8 mouse cellular contexts compared by ENCODE assay signal in genomic region chr2:69897618-69898575, GRCm38 (mm10). TPM values are rescaled to one million over a fixed set of nuclear protein-coding genes. Genes with fewer than 3 reads are reported as not detected.
DNase-seq lines count a peak whose midpoint lies in the region; ATAC-seq lines count a peak whose summit lies in the region.

No protein-coding gene starts in this region.

- peak; percentile 45 to 55 for DNase-seq in urinary bladder, adult 18-20 months (ENCODE audit: low spot score in 2 of 2)
- DNase-seq in urinary bladder, postnatal 10 days (ENCODE audit: low spot score), result no peak
- DNase-seq in embryonic facial prominence, embryonic 10.5 days (ENCODE audit: low spot score), result peak; percentile 69
- peak; percentile 98 for DNase-seq in heart, adult 11 months
- DNase-seq in kidney, adult 11 months, result peak; percentile 63
- peak; percentile 70 for DNase-seq in limb, embryonic 10.5 days (ENCODE audit: low spot score)
- peak; percentile 95 for DNase-seq in midbrain, embryonic 11.5 days (ENCODE audit: low spot score, missing footprints)
- DNase-seq in skeletal muscle tissue, adult 2 months (ENCODE audit: low read depth, low spot score), result peak; percentile 58

- H3K4me3 ChIP-seq in embryonic facial prominence, embryonic 10.5 days, result peak overlapping the region; percentile 98
- peak overlapping the region; percentile 98 for H3K4me3 ChIP-seq in limb, embryonic 10.5 days
- H3K4me3 ChIP-seq in midbrain, embryonic 11.5 days (ENCODE audit: low read depth, low read length), result peak overlapping the region; percentile 100

- under 1% methylated on average over 55 of the region's 55 CpGs for WGBS in embryonic facial prominence, embryonic 10.5 days
- 1% methylated on average over 55 of the region's 55 CpGs for WGBS in limb, embryonic 10.5 days
- under 1% methylated on average over 48 of the region's 55 CpGs for WGBS in midbrain, embryonic 11.5 days

- H3K27me3 ChIP-seq in embryonic facial prominence, embryonic 10.5 days (replicated peaks; ENCODE audit: low read depth, poor library complexity, severe bottlenecking), result no peaks in the 10 kb centered on the region
- no peaks in the 10 kb centered on the region for H3K27me3 ChIP-seq in limb, embryonic 10.5 days (ENCODE audit: low read depth, poor library complexity, severe bottlenecking)
- H3K27me3 ChIP-seq in midbrain, embryonic 11.5 days (ENCODE audit: control insufficient read depth, insufficient read depth, low read length), result no peaks in the 10 kb centered on the region

- H3K4me1 ChIP-seq in embryonic facial prominence, embryonic 10.5 days, result peaks cover 14% of the 10 kb centered on the region
- peaks cover 12% of the 10 kb centered on the region for H3K4me1 ChIP-seq in limb, embryonic 10.5 days
- H3K4me1 ChIP-seq in midbrain, embryonic 11.5 days (ENCODE audit: control insufficient read depth, insufficient read depth, low read length), result peaks cover 7% of the 10 kb centered on the region

- peak overlapping the region; percentile 95 for H3K4me2 ChIP-seq in midbrain, embryonic 11.5 days

- peak overlapping the region; percentile 98 for H3K27ac ChIP-seq in embryonic facial prominence, embryonic 10.5 days (replicated peaks)
- peak overlapping the region; percentile 98 for H3K27ac ChIP-seq in limb, embryonic 10.5 days
- H3K27ac ChIP-seq in midbrain, embryonic 11.5 days (ENCODE audit: low read depth, low read length), result peak overlapping the region; percentile 87

- H3K9ac ChIP-seq in midbrain, embryonic 11.5 days (ENCODE audit: low read length), result peak overlapping the region; percentile 99

- ATAC-seq in midbrain, embryonic 11.5 days (ENCODE audit: low FRiP score), result peak; percentile 67

- peaks cover 20% of the 10 kb centered on the region for H3K36me3 ChIP-seq in embryonic facial prominence, embryonic 10.5 days (replicated peaks)
- peaks cover 22% of the 10 kb centered on the region for H3K36me3 ChIP-seq in limb, embryonic 10.5 days
- H3K36me3 ChIP-seq in midbrain, embryonic 11.5 days (ENCODE audit: control insufficient read depth, insufficient read depth, low read length), result no peaks in the 10 kb centered on the region

- H3K9me3 ChIP-seq in embryonic facial prominence, embryonic 10.5 days, result no peaks in the 10 kb centered on the region
- no peaks in the 10 kb centered on the region for H3K9me3 ChIP-seq in limb, embryonic 10.5 days (replicated peaks)
- H3K9me3 ChIP-seq in midbrain, embryonic 11.5 days (ENCODE audit: control insufficient read depth, low read length), result no peaks in the 10 kb centered on the region

RNA-seq across cellular contexts. Expression of gene Ubr3, which starts 0.9 kb away (rescaled TPM):
- 13.9 and 14.6 TPM in 2 replicates for polyA plus RNA-seq in embryonic facial prominence, embryonic 10.5 days (2016; fragmentation: Nextera tagmentation; extraction: Ambion mirVana)
- 13.6 and 13.8 TPM in 2 replicates for polyA plus RNA-seq in limb, embryonic 10.5 days (2016; fragmentation: Nextera tagmentation; extraction: Ambion mirVana)
- polyA plus RNA-seq in midbrain, embryonic 11.5 days (2014; fragmentation: Nextera tagmentation; extraction: Ambion mirVana), result 17.1 and 18.9 TPM in 2 replicates

RNA-seq across cellular contexts. Expression of gene Mettl5, which starts 12.5 kb away (rescaled TPM):
- 38.0 and 41.9 TPM in 2 replicates for polyA plus RNA-seq in embryonic facial prominence, embryonic 10.5 days (2016; fragmentation: Nextera tagmentation; extraction: Ambion mirVana)
- polyA plus RNA-seq in limb, embryonic 10.5 days (2016; fragmentation: Nextera tagmentation; extraction: Ambion mirVana), result 44.5 and 47.3 TPM in 2 replicates
- polyA plus RNA-seq in midbrain, embryonic 11.5 days (2014; fragmentation: Nextera tagmentation; extraction: Ambion mirVana), result 37.6 and 41.4 TPM in 2 replicates

RNA-seq across cellular contexts. Expression of gene Ssb, which starts 36.5 kb away (rescaled TPM):
- polyA plus RNA-seq in embryonic facial prominence, embryonic 10.5 days (2016; fragmentation: Nextera tagmentation; extraction: Ambion mirVana), result 377 and 407 TPM in 2 replicates
- 322 and 347 TPM in 2 replicates for polyA plus RNA-seq in limb, embryonic 10.5 days (2016; fragmentation: Nextera tagmentation; extraction: Ambion mirVana)
- polyA plus RNA-seq in midbrain, embryonic 11.5 days (2014; fragmentation: Nextera tagmentation; extraction: Ambion mirVana), result 440 and 468 TPM in 2 replicates
